21 mouse cellular contexts compared by ENCODE assay signal in genomic region chr1:170519631-170520030, GRCm38 (mm10).
DNase-seq lines count a peak whose midpoint lies in the region; ATAC-seq and TF ChIP-seq lines count a peak whose summit lies in the region.
"Had no signal": no experiment of that assay in that cellular context is flagged by ENCODE, and none has a peak within 500 bp of the region (broad histone marks: within the 10 kb centered on the region; RNA-seq: fewer than 3 reads in every experiment).

No protein-coding gene starts in this region.

- intact Hi-C loops in left cerebral cortex, postnatal 25 days (cut with DNase I) = no loop called here
- intact Hi-C loops in left cerebral cortex, postnatal 10 days (cut with DNase I) = no loop called here

- no peak for DNase-seq in frontal cortex, postnatal 10 days (ENCODE audit: low spot score in 2 of 2)
- peak in 1 of 2 experiments; percentile 45 for DNase-seq in layer of hippocampus, adult 2 months (ENCODE audit: low spot score in 2 of 2)
- no peak for DNase-seq in layer of hippocampus, adult 9-10 months (ENCODE audit: low spot score)
- DNase-seq in left cerebral cortex, postnatal 25 days (ENCODE audit: low spot score in 2 of 2) = peak; percentile 34 to 70
- no peak for DNase-seq in left cerebral cortex, postnatal 10 days (ENCODE audit: extremely low spot score in 1 of 2, low spot score in 2 of 2)
- DNase-seq in brain, adult 2 months (ENCODE audit: low read depth, low spot score) = peak; percentile 69
- DNase-seq: adrenal gland, adult 8-10 months; adrenal gland, postnatal 36 days; B cell, adult 2 months; cerebellum, adult 11 months; cerebellum, adult 8-10 months; cerebellum, postnatal 14 days; gastrocnemius, postnatal 14 days; heart, adult 2 months had no signal

- ATAC-seq in frontal cortex, adult (ENCODE audit: low TSS enrichment) = peak; percentile 50
- ATAC-seq: CD4-positive, CD25-positive, alpha-beta regulatory T cell, adult 4 months; forebrain, embryonic 15.5 days had no signal

- no peak overlapping the region for H3K4me3 ChIP-seq in layer of hippocampus, adult 2 months
- H3K4me3 ChIP-seq: embryonic facial prominence, embryonic 12.5 days; forebrain, embryonic 15.5 days; heart, adult 2 months; heart, embryonic 15.5 days; hindbrain, embryonic 10.5 days had no signal

- TF ChIP-seq CTCF in layer of hippocampus, adult 2 months (conservative IDR thresholded peaks at IDR 0.05) = no peak

- peak overlapping the region; percentile 48; the same call in 1 of the 2 replicates for H3K27ac ChIP-seq in layer of hippocampus, adult 2 months
- H3K27ac ChIP-seq: embryonic facial prominence, embryonic 12.5 days; forebrain, embryonic 15.5 days; heart, adult 2 months; heart, embryonic 15.5 days; hindbrain, embryonic 10.5 days; hindbrain, embryonic 14.5 days had no signal

Comparison
In these comparisons a context has a peak if more than half of its experiments do, and no peak if none do; other contexts are left out.
1. DNase-seq: peak in left cerebral cortex, postnatal 25 days (2 of 2) and brain, adult 2 months (single experiment); none in frontal cortex, postnatal 10 days (0 of 2), layer of hippocampus, adult 9-10 months (single experiment) and left cerebral cortex, postnatal 10 days (0 of 2).